Comparison of ENCODE assay signal across 12 mouse cellular contexts in the genomic region with DNA sequence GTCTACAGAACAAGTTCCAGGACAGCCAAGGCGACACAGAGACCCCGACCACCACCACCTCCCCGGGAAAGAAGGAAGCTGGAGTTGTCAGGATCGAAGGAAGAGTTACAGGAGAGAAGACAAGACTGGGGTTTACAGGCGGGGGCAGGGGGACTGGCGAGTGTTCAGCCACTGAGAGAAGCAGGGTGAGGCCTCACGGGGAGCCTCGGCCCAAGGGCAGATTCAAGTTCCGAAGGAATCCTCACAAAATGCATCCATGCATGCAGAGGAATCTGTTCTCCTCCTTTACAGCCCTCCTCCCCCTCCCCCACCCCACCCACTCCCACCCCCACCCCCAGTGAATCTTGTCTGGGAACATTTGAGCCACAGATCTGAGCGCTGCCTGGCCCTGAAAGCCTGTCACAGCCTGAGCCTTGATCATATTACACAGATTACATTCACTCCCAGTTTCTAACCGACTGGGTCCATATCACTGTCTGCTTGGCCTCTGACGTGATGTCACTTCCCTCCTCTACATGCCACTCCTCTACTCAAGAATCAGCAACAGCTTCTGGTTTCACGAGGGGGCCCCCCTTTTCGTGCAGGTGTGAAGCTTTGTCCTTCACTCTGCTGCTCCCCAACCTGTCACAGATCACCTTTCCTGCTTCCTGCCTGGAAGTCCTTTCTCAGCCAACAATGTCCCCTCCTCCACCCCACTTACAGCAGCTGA. TPM values are rescaled to one million over a fixed set of nuclear protein-coding genes. Genes with fewer than 3 reads are reported as not detected.
A peak's percentile ranks its signal among the peaks of the same experiment; 100 is the strongest.
DNase-seq lines count a peak whose midpoint lies in the region; ATAC-seq and TF ChIP-seq lines count a peak whose summit lies in the region.
"Had no signal": no experiment of that assay in that cellular context is flagged by ENCODE, and none has a peak within 500 bp of the region (broad histone marks: within the 10 kb centered on the region; RNA-seq: fewer than 3 reads in every experiment).

No protein-coding gene starts in this region.

- no peak overlapping the region for H3K4me2 ChIP-seq in heart, embryonic 11.5 days
- H3K4me2 ChIP-seq in kidney, embryonic 15.5 days: 0 out of 2 replicates have a peak overlapping the region, but pooled peaks have one; percentile 19
- H3K4me2 ChIP-seq: intestine, embryonic 15.5 days had no signal

- TF ChIP-seq CTCF in heart, adult 2 months (IDR thresholded peaks at IDR 0.05): no peak

- 31% methylated on average over 14 of the region's 14 CpGs for WGBS in heart, embryonic 11.5 days (ENCODE audit: insufficient replicate concordance)
- 66% methylated on average over 14 of the region's 14 CpGs for WGBS in heart, adult 2 months
- WGBS in kidney, embryonic 15.5 days: 23% methylated on average over 14 of the region's 14 CpGs

- ATAC-seq in heart, embryonic 11.5 days (replicated peaks; ENCODE audit: insufficient number of reproducible peaks, low FRiP score, low TSS enrichment): no peak
- peak; percentile 10; the same call in 1 of the 2 replicates for ATAC-seq in kidney, embryonic 15.5 days (replicated peaks; ENCODE audit: low FRiP score)
- no peak for ATAC-seq in frontal cortex, adult (ENCODE audit: low TSS enrichment)
- ATAC-seq: intestine, embryonic 15.5 days had no signal

- no peaks in the 10 kb centered on the region for H3K79me2 ChIP-seq in heart, adult 2 months (replicated peaks; ENCODE audit: control insufficient read depth, insufficient read depth, low read length)

- H3K4me3 ChIP-seq in heart, embryonic 11.5 days (ENCODE audit: low read depth, low read length): no peak overlapping the region
- no peak overlapping the region for H3K4me3 ChIP-seq in heart, adult 2 months
- H3K4me3 ChIP-seq in kidney, embryonic 15.5 days (replicated peaks): no peak overlapping the region
- H3K4me3 ChIP-seq: intestine, embryonic 15.5 days had no signal

- H3K4me1 ChIP-seq in heart, embryonic 11.5 days (ENCODE audit: control insufficient read depth, insufficient read depth, low read length): peaks cover 31% of the 10 kb centered on the region
- peaks cover 2% of the 10 kb centered on the region; the same call in 1 of the 2 replicates for H3K4me1 ChIP-seq in heart, adult 2 months (ENCODE audit: control insufficient read depth, insufficient read depth, low read length)
- H3K4me1 ChIP-seq in kidney, embryonic 15.5 days: peaks cover 75% of the 10 kb centered on the region

- TF ChIP-seq POLR2A in heart, adult 2 months (IDR thresholded peaks at IDR 0.05; ENCODE audit: insufficient read depth, low read depth, low read length): no peak

- intact Hi-C loops in heart, adult 2 months (cut with DNase I): no loop called here
- intact Hi-C loops in left cerebral cortex, postnatal 10 days (cut with DNase I): no loop called here

- no peak for DNase-seq in heart, adult 2 months
- peak; percentile 14 for DNase-seq in thymus, postnatal 25 days
- DNase-seq in thymus, adult 18-20 months: no peak
- DNase-seq in left cerebral cortex, postnatal 10 days (ENCODE audit: extremely low spot score in 1 of 2, low spot score in 2 of 2): no peak
- DNase-seq in cerebellum, postnatal 4 days (ENCODE audit: low spot score in 2 of 2): no peak
- DNase-seq: layer of hippocampus, postnatal 36 days had no signal

- peaks cover 26% of the 10 kb centered on the region for H3K27me3 ChIP-seq in heart, embryonic 11.5 days (ENCODE audit: control insufficient read depth, insufficient read depth, low read length)
- H3K27me3 ChIP-seq in heart, adult 2 months (ENCODE audit: control insufficient read depth, insufficient read depth, low read length): no peaks in the 10 kb centered on the region
- H3K27me3 ChIP-seq in kidney, embryonic 15.5 days: no peaks in the 10 kb centered on the region
- H3K27me3 ChIP-seq: intestine, embryonic 15.5 days had no signal

- no peaks in the 10 kb centered on the region for H3K9me3 ChIP-seq in heart, embryonic 11.5 days (replicated peaks; ENCODE audit: control insufficient read depth, low read length)
- H3K9me3 ChIP-seq in kidney, embryonic 15.5 days (replicated peaks): 0 out of 2 replicates have a peak, but pooled peaks cover 2% of the 10 kb centered on the region
- H3K9me3 ChIP-seq: intestine, embryonic 15.5 days had no signal

- H3K27ac ChIP-seq in heart, embryonic 11.5 days (ENCODE audit: low read depth, low read length): 0 out of 2 replicates have a peak overlapping the region, but pooled peaks have one; percentile 18
- H3K27ac ChIP-seq in heart, adult 2 months: no peak overlapping the region
- H3K27ac ChIP-seq in kidney, embryonic 15.5 days: peak overlapping the region; percentile 88
- H3K27ac ChIP-seq: intestine, embryonic 15.5 days; liver, embryonic 14.5 days had no signal

- peaks cover 22% of the 10 kb centered on the region for H3K36me3 ChIP-seq in heart, embryonic 11.5 days (ENCODE audit: control insufficient read depth, insufficient read depth, low read length)
- no peaks in the 10 kb centered on the region for H3K36me3 ChIP-seq in heart, adult 2 months (ENCODE audit: control insufficient read depth, insufficient read depth, low read length)
- peaks cover 58% of the 10 kb centered on the region for H3K36me3 ChIP-seq in kidney, embryonic 15.5 days

- TF ChIP-seq EP300 in heart, adult 2 months (IDR thresholded peaks at IDR 0.05; ENCODE audit: insufficient read depth, low read depth, low read length): no peak

- H3K9ac ChIP-seq in heart, embryonic 11.5 days (ENCODE audit: low read depth, low read length): no peak overlapping the region
- no peak overlapping the region for H3K9ac ChIP-seq in heart, adult 2 months (ENCODE audit: low read depth, low read length)
- H3K9ac ChIP-seq in kidney, embryonic 15.5 days: no peak overlapping the region
- H3K9ac ChIP-seq: intestine, embryonic 15.5 days; liver, embryonic 14.5 days had no signal

RNA-seq across cellular contexts. Expression of a gene that starts 5.2 kb away (rescaled TPM):
- 17.3 and 17.8 TPM in 2 replicates for polyA plus RNA-seq in heart, embryonic 11.5 days (2014; fragmentation: Nextera tagmentation; extraction: Ambion mirVana)
- 10 to 100 TPM in 1 of 2 experiments, 1 to 10 TPM in 1; 9.7 to 11.8 TPM for total RNA-seq in heart, adult 2 months (2021)
- polyA plus RNA-seq in heart, adult 2 months (2012; rRNA removed): 11.0 and 13.0 TPM in 2 replicates
- 27.2 and 29.6 TPM in 2 replicates for polyA plus RNA-seq in kidney, embryonic 15.5 days (2015; fragmentation: Nextera tagmentation; extraction: Ambion mirVana)
- total RNA-seq in left cerebral cortex, postnatal 10 days (2021): 10 to 100 TPM; 20.8 to 21.0 TPM

RNA-seq across cellular contexts. Expression of a gene that starts 7.6 kb away (rescaled TPM):
- 0.41 and 0.54 TPM in 2 replicates for polyA plus RNA-seq in heart, embryonic 11.5 days (2014; fragmentation: Nextera tagmentation; extraction: Ambion mirVana)
- under 1 TPM; 0.18 to 0.47 TPM for total RNA-seq in heart, adult 2 months (2021)
- 0.85 and 1.7 TPM in 2 replicates for polyA plus RNA-seq in heart, adult 2 months (2012; rRNA removed)
- polyA plus RNA-seq in kidney, embryonic 15.5 days (2015; fragmentation: Nextera tagmentation; extraction: Ambion mirVana): 0.22 and 0.86 TPM in 2 replicates
- total RNA-seq in left cerebral cortex, postnatal 10 days (2021): 1 to 10 TPM in 1 of 2 experiments, under 1 TPM in 1; 0.36 to 1.5 TPM
- total RNA-seq: megakaryocyte progenitor cell, adult 5-6 weeks had no signal

RNA-seq across cellular contexts. Expression of a gene that starts 45.1 kb away (rescaled TPM):
- polyA plus RNA-seq in heart, embryonic 11.5 days (2014; fragmentation: Nextera tagmentation; extraction: Ambion mirVana): 14.7 and 15.4 TPM in 2 replicates
- total RNA-seq in heart, adult 2 months (2021): 10 to 100 TPM; 16.1 to 21.0 TPM
- 20.6 and 23.8 TPM in 2 replicates for polyA plus RNA-seq in heart, adult 2 months (2012; rRNA removed)
- 21.2 and 23.6 TPM in 2 replicates for polyA plus RNA-seq in kidney, embryonic 15.5 days (2015; fragmentation: Nextera tagmentation; extraction: Ambion mirVana)
- 10 to 100 TPM; 50.3 to 53.0 TPM for total RNA-seq in left cerebral cortex, postnatal 10 days (2021)
